Mouse (Mus musculus) megakaryocyte, adult 5-6 weeks (primary cell): ENCODE measurements at regions not wholly inside any gene's neighbourhood (a gene's known extent, or its start where the extent isn't known, plus 50 kb on each side); places are given as distances from the start of the nearest gene placed in this dataset.

Source experiments
- ATAC-seq: 2 replicates; pipeline ENCODE4 v1.8.0; 2016; ENCODE audit warnings: mild to moderate bottlenecking, inconsistent platforms; ENCODE audit not compliant: poor library complexity, severe bottlenecking

DNA sequence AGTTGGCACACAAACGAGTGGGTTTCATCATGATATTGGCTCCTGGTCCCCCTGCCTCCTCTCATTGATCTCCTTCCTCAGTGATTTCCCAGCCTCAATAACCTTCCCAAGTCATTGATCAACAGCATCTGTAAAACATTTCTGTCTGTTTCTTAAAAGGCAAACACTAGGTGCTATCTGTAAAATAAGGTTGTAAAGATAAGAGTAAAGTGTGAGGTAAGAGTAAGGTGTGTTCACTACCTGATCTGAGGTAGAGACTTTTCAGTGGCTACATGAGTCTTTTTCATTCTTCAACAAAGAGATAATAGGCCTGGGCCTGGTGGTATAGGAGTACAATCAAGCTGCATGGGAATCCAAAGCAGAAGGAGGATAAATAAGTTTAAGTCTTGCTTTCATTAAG lies 55.7 kb downstream of the Plk2 start:
- ATAC-seq = no peak

- ATAC-seq = no peak
Measured at GRCm38 (mm10) chr13:110452009-110452525, 57.2 kb downstream of the Plk2 start.

DNA sequence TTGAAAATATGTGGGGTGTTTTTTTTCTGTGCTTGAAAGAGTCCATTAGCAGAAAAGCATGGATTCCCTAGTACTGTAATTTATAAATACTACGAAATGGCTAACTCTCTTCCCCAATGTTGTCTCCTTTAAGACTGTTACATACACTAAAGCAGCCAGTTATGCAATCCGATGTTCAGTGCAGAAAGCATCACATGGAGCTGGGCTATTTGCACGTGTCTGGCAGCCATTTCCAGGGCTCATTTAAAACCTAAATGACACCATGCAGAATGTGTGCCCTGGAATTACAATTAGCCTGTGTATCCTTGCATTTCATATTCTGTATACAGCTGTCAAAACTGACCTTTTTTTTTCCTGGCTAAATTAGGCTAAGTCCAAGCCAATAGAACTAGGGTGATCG lies 60.2 kb downstream of the Plk2 start:
- ATAC-seq = no peak

DNA sequence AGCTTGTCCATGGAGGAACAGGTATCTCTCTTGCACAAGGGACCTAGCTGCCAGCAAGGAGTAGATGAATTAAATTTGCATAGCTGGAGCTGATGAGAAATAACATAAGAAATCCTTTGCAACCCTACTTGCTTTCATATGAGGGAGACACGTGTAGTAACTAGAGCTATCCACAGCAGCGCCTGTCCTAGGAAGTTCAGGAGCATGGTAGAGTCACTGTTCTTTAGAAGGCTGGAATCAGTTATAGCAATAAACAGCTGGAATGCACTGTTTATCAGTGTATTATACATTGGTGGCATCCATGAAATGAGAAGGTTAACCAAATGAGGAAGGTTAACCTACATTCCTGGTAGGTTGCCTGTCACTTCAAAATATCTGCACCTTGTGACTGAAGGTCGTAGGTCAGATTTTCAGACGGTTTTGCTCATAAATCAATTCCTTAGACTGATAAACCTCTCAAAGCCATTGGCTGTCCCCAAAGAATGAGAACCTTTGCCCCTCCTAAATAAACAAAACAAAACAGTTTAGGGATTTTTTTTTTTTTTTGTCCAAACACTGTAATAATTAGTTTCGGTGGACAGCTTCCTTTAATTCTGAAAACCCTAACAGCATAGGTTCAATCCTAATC lies 60.8 kb downstream of the Plk2 start:
- no peak for ATAC-seq

GRCm38 (mm10) chr13:110458701-110459100 lies 63.9 kb downstream of the Plk2 start:
- ATAC-seq = no peak

DNA sequence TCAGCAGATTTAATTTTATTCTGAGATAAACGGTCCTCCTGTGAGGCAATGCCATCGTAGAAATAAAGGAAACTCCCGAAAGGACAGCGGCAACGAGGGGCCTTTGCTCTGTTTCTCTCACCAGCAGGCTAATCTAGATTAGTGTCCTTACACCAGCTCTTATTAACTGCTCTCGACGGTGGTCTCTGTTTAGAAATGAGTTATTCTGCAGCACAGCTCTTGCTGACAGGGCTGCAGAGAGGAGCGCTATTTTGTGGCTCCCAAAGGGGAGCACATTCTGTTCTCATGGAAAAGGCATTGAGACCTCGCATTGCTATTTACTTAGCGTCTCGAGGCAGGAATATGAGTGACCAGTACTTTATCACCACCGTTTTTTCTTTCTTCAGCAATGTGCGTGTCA lies 66.7 kb downstream of the Plk2 start:
- ATAC-seq = no peak

GRCm38 (mm10) chr13:110471526-110471925 lies 76.7 kb downstream of the Plk2 start:
- peak; percentile 95 for ATAC-seq

DNA sequence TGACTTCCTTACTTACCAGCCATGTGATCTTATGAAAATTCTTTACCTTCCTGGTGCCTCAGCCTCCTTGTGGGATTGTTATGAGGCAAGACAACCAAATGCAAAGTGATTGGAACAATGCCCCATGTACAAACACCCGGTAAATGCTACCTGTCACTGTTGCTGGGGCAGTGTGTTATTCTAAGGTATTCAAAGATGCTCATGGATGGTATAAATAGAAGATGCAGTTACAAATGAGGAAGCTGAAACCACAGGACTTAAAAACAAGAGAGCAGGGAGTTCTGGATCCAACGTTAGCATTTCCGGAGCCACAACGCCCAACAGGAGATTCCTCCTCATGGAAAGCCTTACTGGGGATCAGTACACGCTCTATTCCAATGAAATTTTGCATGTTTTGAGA lies 82.9 kb downstream of the Plk2 start:
- peak; percentile 64 for ATAC-seq

DNA sequence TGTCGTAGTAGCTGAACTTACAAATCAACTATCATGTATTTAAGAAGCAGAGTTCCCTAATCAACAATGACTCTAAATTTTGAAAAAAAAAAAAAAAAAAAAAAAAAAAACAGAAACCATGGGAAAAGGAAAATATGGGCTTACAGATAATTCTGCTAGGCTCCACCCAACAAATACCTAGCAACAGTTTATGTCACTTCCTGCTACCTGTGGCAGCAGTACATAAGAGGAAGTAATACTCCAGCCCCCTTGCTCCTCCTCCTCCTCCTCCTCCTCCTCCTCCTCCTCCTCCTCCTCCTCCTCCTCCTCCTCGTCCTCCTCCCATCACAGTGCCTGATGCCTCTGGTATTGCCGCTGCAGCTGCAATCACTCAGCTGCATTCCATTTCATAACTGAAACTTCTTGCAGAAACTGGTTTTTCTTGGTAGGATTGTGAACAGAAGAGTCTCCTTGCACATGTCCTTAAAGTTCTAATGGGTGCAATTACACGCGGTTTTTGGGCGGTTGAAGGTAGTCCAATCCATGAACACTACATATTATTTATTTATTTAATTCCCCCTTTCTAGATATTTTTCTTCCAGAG lies 89.6 kb downstream of the Plk2 start:
- ATAC-seq = peak; percentile 63

DNA sequence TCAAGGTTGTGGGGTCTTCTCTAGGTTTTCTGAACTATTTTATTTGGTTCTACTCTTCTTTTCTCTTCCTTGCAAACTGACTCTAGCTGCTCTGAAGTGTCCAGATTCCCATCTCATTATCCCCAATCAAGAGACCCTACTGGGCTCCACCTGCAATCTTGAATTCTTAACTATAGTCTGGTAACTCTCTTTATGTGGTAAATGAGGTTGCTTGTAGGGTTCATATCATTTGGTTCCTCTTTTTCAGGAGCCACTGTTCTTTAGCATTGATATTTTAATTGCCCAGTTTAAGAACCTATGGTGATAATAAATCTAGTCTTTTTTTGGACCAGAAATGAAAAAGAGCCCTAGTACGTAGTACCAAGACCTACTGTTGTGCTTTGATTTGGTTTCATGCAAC lies 90.7 kb downstream of the Plk2 start:
- no peak for ATAC-seq

DNA sequence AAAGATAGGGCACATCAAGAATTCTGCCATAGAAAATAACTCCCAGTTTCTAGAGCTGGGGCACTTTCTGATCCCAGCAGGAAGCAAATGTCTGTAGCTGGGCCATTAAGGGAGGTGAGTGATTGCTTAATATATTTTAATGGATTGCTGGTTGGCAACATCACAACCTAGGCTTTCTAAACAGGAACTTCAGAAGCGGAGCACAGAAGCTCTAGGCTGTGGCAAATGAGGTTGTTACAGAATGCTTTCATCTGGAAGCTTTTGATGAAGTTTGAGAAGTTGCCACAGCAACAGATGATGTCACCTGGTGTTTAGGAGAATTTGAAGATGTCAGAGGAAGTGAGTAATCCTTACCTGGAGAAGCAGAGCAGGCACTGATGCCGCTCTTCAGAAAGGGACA lies 95.3 kb downstream of the Plk2 start:
- ATAC-seq = no peak

GRCm38 (mm10) chr13:110492296-110493001 lies 97.6 kb downstream of the Plk2 start:
- ATAC-seq = no peak

DNA sequence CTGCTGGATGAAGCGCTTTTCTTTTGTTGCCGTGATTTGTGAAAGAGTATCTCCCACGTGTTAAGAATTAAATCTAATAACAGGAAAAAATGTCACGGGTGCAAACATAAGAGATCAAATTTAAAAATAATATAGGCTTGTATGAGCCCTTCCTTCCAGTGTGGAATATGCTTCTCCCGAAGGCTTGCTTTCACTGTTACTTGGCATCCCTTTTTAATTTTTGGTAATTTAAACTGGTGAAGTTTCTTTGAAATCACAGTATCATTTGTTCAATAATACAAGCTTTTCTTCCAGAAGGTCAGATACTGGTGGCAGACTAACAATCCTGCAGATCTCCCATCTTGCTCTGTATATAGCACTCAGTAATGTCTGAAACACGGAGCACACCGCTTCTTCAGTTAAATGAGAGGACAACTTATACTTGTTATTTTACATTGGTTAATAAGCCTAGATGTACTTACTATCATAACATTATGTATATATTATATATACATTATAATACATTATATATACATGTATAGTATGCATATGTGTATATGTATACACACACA lies 98.2 kb downstream of the Plk2 start:
- no peak for ATAC-seq

DNA sequence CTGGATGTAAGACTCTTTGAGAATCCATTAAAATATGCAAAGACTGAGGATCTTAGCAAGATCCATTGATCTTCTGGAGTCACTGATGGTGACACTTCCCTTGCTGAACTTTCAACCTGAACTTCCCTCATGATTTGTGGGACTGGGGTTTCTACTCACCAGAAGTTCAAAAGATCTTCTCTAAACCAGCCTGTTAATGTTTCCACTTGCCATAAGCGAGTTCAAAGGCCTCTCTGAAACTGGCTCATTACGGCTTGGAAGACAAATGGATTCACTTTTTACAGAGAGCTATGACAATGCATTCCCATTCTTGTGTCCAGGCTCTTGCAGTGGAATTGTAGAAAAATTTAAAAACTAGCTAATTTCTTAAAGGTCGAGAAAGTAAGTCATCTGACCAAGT lies 102.6 kb downstream of the Plk2 start:
- ATAC-seq = no peak

DNA sequence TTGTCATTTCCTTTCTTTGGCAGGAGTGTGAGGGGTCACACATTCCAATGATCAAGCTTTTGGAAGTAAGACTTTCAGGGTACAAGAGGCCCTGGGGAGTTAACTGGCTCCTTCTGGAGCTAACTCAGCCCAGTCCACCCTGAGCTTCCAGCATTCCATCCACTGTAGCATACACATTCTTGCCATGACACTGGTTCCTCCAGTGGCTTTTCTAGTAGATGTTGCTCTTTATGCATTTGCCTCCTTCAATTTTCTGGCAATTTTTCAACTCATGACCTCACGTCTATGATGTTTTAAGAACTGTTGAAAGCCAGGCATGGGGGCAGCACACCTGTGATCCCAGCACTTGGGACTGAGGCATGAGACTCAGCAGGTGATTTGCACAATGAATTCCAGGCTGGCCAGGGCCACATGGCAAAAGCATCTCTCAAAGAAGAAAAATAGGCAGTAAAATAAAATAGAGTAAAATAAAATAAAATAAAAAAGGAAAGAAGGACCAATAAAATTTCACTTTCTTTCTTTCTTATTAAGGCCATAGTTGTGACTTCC lies 113.0 kb downstream of the Plk2 start:
- ATAC-seq = no peak

DNA sequence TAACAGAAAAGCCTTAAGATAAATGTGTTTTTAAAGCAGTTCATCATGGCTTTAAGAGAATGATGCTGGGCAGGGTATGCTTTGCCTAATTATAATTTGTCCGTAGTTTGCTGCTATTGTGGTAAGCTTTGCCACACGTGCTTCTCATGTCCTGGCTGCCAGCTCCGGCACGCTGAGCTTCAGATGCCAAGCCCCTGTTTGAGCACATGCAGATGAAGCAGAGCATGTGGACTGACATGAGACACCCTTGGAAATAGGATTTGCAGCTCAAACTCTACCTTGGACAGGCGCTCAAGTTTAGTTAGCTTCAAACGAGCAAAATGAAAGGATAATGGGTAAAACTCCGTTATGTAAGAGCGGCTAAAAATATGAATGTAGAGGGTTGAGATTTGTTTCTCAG lies 123.1 kb downstream of the Plk2 start:
- no peak for ATAC-seq

DNA sequence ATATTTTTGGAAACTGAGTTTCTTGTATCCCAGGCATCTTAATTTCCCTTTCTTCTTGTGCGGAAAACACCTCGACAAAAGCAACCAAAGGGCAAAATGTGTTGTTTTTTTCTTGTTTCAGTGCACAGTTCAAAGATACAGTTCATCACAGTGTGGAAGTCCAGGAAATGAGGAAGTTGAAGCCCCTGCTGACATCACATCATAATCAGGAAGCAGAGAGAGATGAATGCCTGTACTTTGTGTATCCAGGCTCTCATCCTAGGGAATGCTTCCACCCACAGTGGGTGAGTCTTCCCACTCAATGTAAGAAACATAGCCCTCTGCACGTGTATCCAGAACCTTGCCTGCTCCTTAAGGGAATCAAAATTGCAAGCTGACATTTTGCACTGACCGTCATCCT lies 128.1 kb downstream of the Plk2 start:
- peak; percentile 79 for ATAC-seq

GRCm38 (mm10) chr13:110527681-110528080 lies 132.8 kb downstream of the Plk2 start:
- ATAC-seq = no peak

- no peak for ATAC-seq
Measured at GRCm38 (mm10) chr13:110529624-110530023, 134.8 kb downstream of the Plk2 start.

- no peak for ATAC-seq
Measured at GRCm38 (mm10) chr13:110534320-110534764, 139.5 kb downstream of the Plk2 start.

GRCm38 (mm10) chr13:110535785-110536184 lies 140.9 kb downstream of the Plk2 start:
- ATAC-seq = no peak
